8 mouse cellular contexts compared by ENCODE assay signal in the genomic region with DNA sequence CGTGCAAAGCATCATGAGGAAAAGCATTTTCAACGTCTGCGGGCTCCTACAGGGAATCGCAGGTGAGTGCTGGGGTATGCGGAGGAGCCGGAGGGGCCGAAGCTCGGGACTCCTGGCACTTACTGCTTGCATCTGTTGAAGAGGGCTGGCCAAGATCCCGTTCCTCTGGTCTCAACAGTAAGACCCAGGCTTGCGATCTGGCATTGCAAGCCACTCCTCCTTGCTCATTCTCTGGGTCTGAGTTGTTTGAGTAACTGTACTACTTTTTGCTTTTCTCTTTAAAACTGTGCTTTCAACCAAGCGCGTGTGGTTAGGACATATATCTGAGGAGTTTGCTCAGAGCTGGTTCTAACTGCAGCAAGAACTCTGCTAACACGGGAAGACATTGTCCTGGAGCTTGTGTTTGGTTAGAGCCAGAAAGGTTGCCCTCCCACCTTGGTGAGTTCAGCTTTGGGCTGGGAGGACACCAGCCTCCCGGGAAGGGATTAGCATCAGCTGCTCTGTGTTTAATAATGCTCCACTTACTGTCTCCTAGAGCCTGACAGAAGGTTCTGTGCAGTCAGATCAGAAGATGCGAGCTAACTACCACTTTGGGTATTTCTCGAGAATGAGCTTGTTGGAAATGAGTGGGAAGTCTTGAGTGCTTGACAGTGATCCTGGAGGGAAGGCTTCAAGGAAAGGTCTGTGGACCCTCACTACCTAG.
DNase-seq lines count a peak whose midpoint lies in the region; ATAC-seq and TF ChIP-seq lines count a peak whose summit lies in the region.

No protein-coding gene starts in this region.

- TF ChIP-seq POLR2A in testis, adult 2 months (IDR thresholded peaks at IDR 0.05; ENCODE audit: control insufficient read depth, low read depth, low read length), result no peak

- no peaks in the 10 kb centered on the region for H3K9me3 ChIP-seq in hindbrain, embryonic 14.5 days (ENCODE audit: control insufficient read depth, low read length)
- H3K9me3 ChIP-seq in midbrain, embryonic 13.5 days, result no peaks in the 10 kb centered on the region

- no peak overlapping the region for H3K27ac ChIP-seq in testis, adult 2 months (ENCODE audit: control insufficient read depth, insufficient read depth, low read depth, low read length)
- H3K27ac ChIP-seq in hindbrain, embryonic 14.5 days, result no peak overlapping the region
- no peak overlapping the region for H3K27ac ChIP-seq in midbrain, embryonic 13.5 days

- no peaks in the 10 kb centered on the region for H3K27me3 ChIP-seq in testis, adult 2 months (ENCODE audit: control insufficient read depth, insufficient read depth, low read length)
- peaks cover 21% of the 10 kb centered on the region for H3K27me3 ChIP-seq in hindbrain, embryonic 14.5 days (ENCODE audit: control insufficient read depth, insufficient read depth, low read length)
- peaks cover 37% of the 10 kb centered on the region for H3K27me3 ChIP-seq in midbrain, embryonic 13.5 days

- peak overlapping the region; percentile 96 for H3K4me2 ChIP-seq in hindbrain, embryonic 14.5 days (replicated peaks)
- H3K4me2 ChIP-seq in midbrain, embryonic 13.5 days (replicated peaks), result peak overlapping the region; percentile 95

- H3K4me3 ChIP-seq in testis, adult 2 months (ENCODE audit: control insufficient read depth, low read depth, low read length), result peak overlapping the region; percentile 56
- H3K4me3 ChIP-seq in hindbrain, embryonic 14.5 days (replicated peaks; ENCODE audit: low read length), result peak overlapping the region; percentile 48
- peak overlapping the region; percentile 54 for H3K4me3 ChIP-seq in midbrain, embryonic 13.5 days (replicated peaks)

- WGBS in hindbrain, embryonic 14.5 days, result 22% methylated on average over 16 of the region's 16 CpGs
- 16% methylated on average over 16 of the region's 16 CpGs for WGBS in midbrain, embryonic 13.5 days

- no peak for ATAC-seq in hindbrain, embryonic 14.5 days (ENCODE audit: low FRiP score)
- ATAC-seq in midbrain, embryonic 13.5 days, result no peak

- DNase-seq in embryo, embryonic 11 days, result peak; percentile 34
- DNase-seq in embryo, embryonic 10.5 days (ENCODE audit: low spot score), result no peak
- no peak for DNase-seq in testis, postnatal 14 days (ENCODE audit: low spot score)
- DNase-seq in hindbrain, embryonic 14.5 days (ENCODE audit: low spot score), result peak; percentile 55
- no peak for DNase-seq in spleen, adult 12 weeks (ENCODE audit: low spot score)
- no peak for DNase-seq in kidney, postnatal 36 days

- no peaks in the 10 kb centered on the region for H3K36me3 ChIP-seq in testis, adult 2 months (ENCODE audit: control insufficient read depth, insufficient read depth, low read length)
- no peaks in the 10 kb centered on the region for H3K36me3 ChIP-seq in hindbrain, embryonic 14.5 days (replicated peaks; ENCODE audit: control insufficient read depth, insufficient read depth)
- no peaks in the 10 kb centered on the region for H3K36me3 ChIP-seq in midbrain, embryonic 13.5 days

- peaks cover 19% of the 10 kb centered on the region for H3K4me1 ChIP-seq in testis, adult 2 months (ENCODE audit: control insufficient read depth, insufficient read depth, low read length)
- peaks cover 22% of the 10 kb centered on the region; the same call in 1 of the 2 replicates for H3K4me1 ChIP-seq in hindbrain, embryonic 14.5 days (replicated peaks; ENCODE audit: control insufficient read depth, insufficient read depth, low read length)
- H3K4me1 ChIP-seq in midbrain, embryonic 13.5 days (replicated peaks), result peaks cover 38% of the 10 kb centered on the region

- TF ChIP-seq CTCF in testis, adult 2 months (IDR thresholded peaks at IDR 0.05; ENCODE audit: control insufficient read depth, insufficient read depth, insufficient replicate concordance, low read depth, low read length), result no peak

- peak overlapping the region; percentile 68 for H3K9ac ChIP-seq in hindbrain, embryonic 14.5 days
- peak overlapping the region; percentile 71 for H3K9ac ChIP-seq in midbrain, embryonic 13.5 days (replicated peaks)

Comparison
In these comparisons a context has a peak if more than half of its experiments do, and no peak if none do; other contexts are left out.
1. DNase-seq: peak in embryo, embryonic 11 days (single experiment) and hindbrain, embryonic 14.5 days (single experiment); none in embryo, embryonic 10.5 days (single experiment), testis, postnatal 14 days (single experiment), spleen, adult 12 weeks (single experiment) and kidney, postnatal 36 days (0 of 2).
2. Peak in every context shown above with its lines, with median percentiles within 50 percentile points of each other: H3K4me3 ChIP-seq.